Mouse (Mus musculus) bone marrow macrophage, adult 2 months (primary cell): ENCODE results near the gene Ccdc7b. TPM values are rescaled to one million over a fixed set of nuclear protein-coding genes. Genes with fewer than 3 reads are reported as not detected.
"Not testable (repeated sequence)": the region's sequence is repeated elsewhere in the genome, so short reads cannot be mapped to it uniquely, and the experiment has no call there.

Experiments
- H3K27ac ChIP-seq: 2 replicates; pipeline ENCODE4 v1.5.1; 2012; ENCODE audit warnings: low read depth, low read length; ENCODE audit not compliant: insufficient read depth
- H3K4me1 ChIP-seq: 2 replicates; pipeline ENCODE4 v1.6.1; 2012; ENCODE audit warnings: low read length; ENCODE audit not compliant: control insufficient read depth, insufficient read depth
- H3K4me3 ChIP-seq: 2 replicates; pipeline ENCODE4 v1.5.1; 2012; ENCODE audit warnings: mild to moderate bottlenecking, low read length, moderate library complexity; ENCODE audit not compliant: insufficient read depth
- CTCF ChIP-seq: IDR thresholded peaks from 2 replicates; pipeline ENCODE4 v1.5.1; 2012; ENCODE audit warnings: low read depth, mild to moderate bottlenecking, low read length, moderate library complexity
- POLR2A ChIP-seq: IDR thresholded peaks from 2 replicates; pipeline ENCODE4 v1.6.1; 2012; ENCODE audit warnings: mild to moderate bottlenecking, low read depth, low read length, borderline replicate concordance
- polyA plus RNA-seq: library from polyadenylated mRNA; stranded (reverse); fragments of >200 nt; gene quantifications from 2 replicates; pipeline ENCODE4 v1.2.4, GENCODE M21; 2012; ENCODE audit not compliant: missing spikeins, insufficient read depth, insufficient read length

Ccdc7b gene
- not detected in 2 replicates for polyA plus RNA-seq

GRCm38 (mm10) chr8:129066834-129067233 is at the start of gene Ccdc7b:
TSS of gene Ccdc7b (plus strand) at chr8:129067134.
- not testable (repeated sequence) for H3K4me1 ChIP-seq, H3K4me3 ChIP-seq, H3K27ac ChIP-seq

GRCm38 (mm10) chr8:129065417-129065816 is 1.5 kb upstream of the Ccdc7b start, which contains the start of gene Ccdc7a:
TSS of gene Ccdc7a (minus strand) at chr8:129065517.
- H3K4me1 ChIP-seq, H3K27ac ChIP-seq, H3K4me3 ChIP-seq: not testable (repeated sequence)

- H3K4me1 ChIP-seq, H3K4me3 ChIP-seq, H3K27ac ChIP-seq: not testable (repeated sequence)
Measured at GRCm38 (mm10) chr8:129115761-129116160, 48.8 kb downstream of the Ccdc7b start.

DNA sequence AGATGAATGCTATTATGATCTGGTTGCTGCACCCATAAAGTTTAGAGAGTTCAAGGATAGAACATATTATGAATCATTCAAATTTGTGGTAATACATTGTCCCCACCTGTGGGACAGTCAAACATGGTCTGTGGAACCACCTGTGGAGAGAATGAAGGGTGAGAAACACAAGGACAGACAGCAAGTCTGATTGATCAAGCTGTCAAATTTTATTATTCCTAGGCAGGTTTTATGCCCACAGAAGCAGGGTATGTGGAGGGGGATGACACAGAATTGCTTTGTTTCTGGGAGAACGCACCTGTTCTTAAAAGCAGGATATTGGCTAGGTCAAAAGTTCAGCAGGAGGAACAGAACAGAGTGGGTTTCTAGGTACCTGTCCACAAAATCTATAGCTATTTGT is 64.6 kb downstream of the Ccdc7b start, which contains the start of gene Gm10999:
Gene Gm10999 (minus strand): TSS at position 101 of the 400 bp plus-strand sequence.
- Histone ChIP-seq H3K4me1 (no peaks in the 10 kb centered on the region), H3K4me3 (no peak within 1 kb of the TSS), H3K27ac (no peak within 1 kb of the TSS)
- TF ChIP-seq POLR2A = no peak
- TF ChIP-seq CTCF = no peak

DNA sequence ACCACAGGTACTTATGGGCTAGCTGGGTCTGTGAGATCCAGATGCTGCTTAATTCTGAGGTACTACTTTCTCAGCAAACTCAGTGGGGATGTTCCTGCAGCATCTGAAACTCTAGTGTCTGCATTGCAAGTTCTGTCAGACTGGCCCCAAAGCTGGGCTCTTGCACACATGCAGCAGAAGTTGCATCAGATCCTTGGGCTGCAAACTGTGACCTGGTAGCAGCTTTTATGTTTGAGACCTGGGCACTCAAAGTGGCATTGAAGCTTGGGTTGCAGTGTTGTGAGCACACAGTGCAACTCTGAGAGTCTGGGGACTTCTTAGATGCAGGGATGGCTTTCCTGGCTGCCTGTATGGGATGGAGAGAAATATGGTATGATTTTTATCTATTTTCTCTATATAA is 66.5 kb downstream of the Ccdc7b start:
- Histone ChIP-seq H3K27ac (no peak overlapping the region), H3K4me3 (no peak overlapping the region), H3K4me1 (no peaks in the 10 kb centered on the region)
- no peak for TF ChIP-seq POLR2A
- TF ChIP-seq CTCF = no peak

Other genes with a start within 250 kb of the Ccdc7b start
- not detected in 2 replicates for gene Ccdc7a, start 1.6 kb upstream of the Ccdc7b start, polyA plus RNA-seq
- not detected in 2 replicates for gene Gm10999, start 64.5 kb downstream of the Ccdc7b start, polyA plus RNA-seq
- 12.2 and 12.4 TPM in 2 replicates for gene 2610044O15Rik8, start 167.3 kb downstream of the Ccdc7b start, polyA plus RNA-seq